Mouse (Mus musculus) embryonic facial prominence, embryonic 12.5 days (tissue): ENCODE measurements around the gene Pou2f1. TPM values are rescaled to one million over a fixed set of nuclear protein-coding genes. Genes with fewer than 3 reads are reported as not detected.

Experiments used
- ATAC-seq: fragments of 200-750 bp; cut with Nextera tagmentation; 2 replicates; pipeline ENCODE4 v1.8.0; 2017; ENCODE audit not compliant: insufficient number of reproducible peaks, insufficient read depth, low FRiP score, low TSS enrichment
- H3K27ac ChIP-seq: fragments of 300-500 bp; sonication (generic); 2 replicates; pipeline ENCODE4 v1.5.1; 2016; ENCODE audit warnings: mild to moderate bottlenecking
- H3K27me3 ChIP-seq: fragments of 300-500 bp; sonication (generic); 2 replicates; pipeline ENCODE4 v1.6.1; 2016; ENCODE audit warnings: mild to moderate bottlenecking, moderate library complexity
- H3K36me3 ChIP-seq: fragments of 300-500 bp; sonication (generic); 2 replicates; pipeline ENCODE4 v1.6.1; 2016; ENCODE audit warnings: mild to moderate bottlenecking
- H3K4me1 ChIP-seq: fragments of 300-500 bp; sonication (generic); 2 replicates; pipeline ENCODE4 v1.6.1; 2016
- H3K4me2 ChIP-seq: fragments of 300-500 bp; sonication (generic); replicated peaks from 2 replicates; pipeline ENCODE4 v1.6.1; 2016; ENCODE audit warnings: mild to moderate bottlenecking, moderate library complexity
- H3K4me3 ChIP-seq: fragments of 300-500 bp; sonication (generic); 2 replicates; pipeline ENCODE4 v1.5.1; 2016; ENCODE audit warnings: mild to moderate bottlenecking
- H3K9ac ChIP-seq: fragments of 300-500 bp; sonication (generic); 2 replicates; pipeline ENCODE4 v1.6.1; 2016; ENCODE audit warnings: mild to moderate bottlenecking, moderate library complexity
- H3K9me3 ChIP-seq: fragments of 300-500 bp; sonication (generic); 2 replicates; pipeline ENCODE4 v1.6.1; 2016; ENCODE audit warnings: mild to moderate bottlenecking, moderate library complexity
- whole genome bisulfite sequencing: fragments of 180-500 bp; shearing (Covaris S2); methylation state at CpG from one replicate; pipeline ENCODE4 v1.1.7; 2016; 5-methylcytosine and 5-hydroxymethylcytosine counted together
- polyA plus RNA-seq: library from polyadenylated mRNA; unstranded; fragments of >200 nt; fragmentation: Nextera tagmentation; extraction: Ambion mirVana; gene quantifications from 2 replicates; pipeline ENCODE4 v1.2.1, GENCODE M21; 2016

The Pou2f1 gene
- polyA plus RNA-seq, 1 experiment from 2014 or later, result 17.0 TPM

DNA sequence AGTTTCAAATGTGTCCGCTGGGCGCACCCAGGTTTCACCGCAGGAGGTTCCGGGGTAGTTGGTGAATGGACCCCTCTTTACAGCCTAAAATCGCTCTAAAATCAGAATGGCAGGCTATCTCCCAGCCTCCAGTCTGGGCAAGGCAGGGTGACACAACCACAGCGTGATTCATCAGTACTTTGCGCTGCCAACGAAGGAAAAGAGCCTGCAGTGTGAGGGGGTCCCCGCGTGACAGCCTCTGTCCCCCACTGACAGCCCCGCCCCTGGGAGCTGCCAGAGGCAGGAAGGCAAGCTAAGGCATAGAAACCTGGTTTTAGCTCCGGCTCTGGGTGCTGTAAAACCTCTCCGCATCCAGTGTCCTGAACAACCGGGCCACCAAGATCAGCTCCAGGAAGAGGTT, 157.1 kb downstream of the Pou2f1 start:
- peaks cover 33% of the 10 kb centered on the region for H3K27me3 ChIP-seq
- WGBS, result 8% methylated on average over 14 of the region's 14 CpGs
- peaks cover 10% of the 10 kb centered on the region for H3K4me1 ChIP-seq
- no peaks in the 10 kb centered on the region for H3K9me3 ChIP-seq
- ATAC-seq, result no peak
- H3K4me3 ChIP-seq, result peak overlapping the region; percentile 48
- peak overlapping the region; percentile 97 for H3K4me2 ChIP-seq
- H3K27ac ChIP-seq, result no peak overlapping the region
- peak overlapping the region; percentile 59 for H3K9ac ChIP-seq
- no peaks in the 10 kb centered on the region for H3K36me3 ChIP-seq

GRCm38 (mm10) chr1:165844956-165845355, 157.5 kb downstream of the Pou2f1 start:
- Histone ChIP-seq H3K4me3 (peak overlapping the region; percentile 48), H3K9ac (peak overlapping the region; percentile 59), H3K4me2 (peak overlapping the region; percentile 97), H3K4me1 (peaks cover 10% of the 10 kb centered on the region), H3K9me3 (no peaks in the 10 kb centered on the region), H3K27me3 (peaks cover 36% of the 10 kb centered on the region), H3K27ac (no peak overlapping the region), H3K36me3 (no peaks in the 10 kb centered on the region)
- peak; percentile 3; the same call in 1 of the 2 replicates for ATAC-seq
- WGBS, result 1% methylated on average over 24 of the region's 26 CpGs

- 2% methylated on average over 20 of the region's 20 CpGs for WGBS
- Histone ChIP-seq H3K27me3 (peaks cover 41% of the 10 kb centered on the region), H3K36me3 (no peaks in the 10 kb centered on the region), H3K27ac (no peak overlapping the region), H3K9me3 (no peaks in the 10 kb centered on the region), H3K4me1 (peaks cover 10% of the 10 kb centered on the region), H3K9ac (peak overlapping the region; percentile 59), H3K4me3 (peak overlapping the region; percentile 48), H3K4me2 (peak overlapping the region; percentile 97)
- ATAC-seq, result peak; percentile 72
These were observed 158.0 kb downstream of the Pou2f1 start for GRCm38 (mm10) chr1:165844466-165844951.

DNA sequence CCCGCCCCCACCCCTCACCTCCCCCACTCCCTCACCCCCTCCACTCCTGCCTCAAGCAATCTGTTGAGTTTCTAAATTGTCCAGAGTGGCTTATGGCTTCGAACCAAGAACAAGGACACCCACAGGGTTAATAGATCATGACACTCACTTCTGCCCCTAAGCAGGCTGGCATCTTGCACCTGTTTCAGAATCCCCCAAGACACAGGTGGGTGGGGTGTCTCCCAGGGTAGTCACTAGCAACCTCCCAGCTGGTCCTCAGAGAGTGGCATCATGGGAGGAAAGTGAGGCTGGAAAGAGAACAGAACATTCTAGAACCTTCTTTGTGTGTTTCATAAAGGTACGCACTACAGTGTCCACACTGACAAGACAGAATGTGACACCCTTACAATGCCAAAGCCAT, 158.9 kb downstream of the Pou2f1 start:
- no peak overlapping the region for H3K4me3 ChIP-seq
- no peaks in the 10 kb centered on the region for H3K36me3 ChIP-seq
- 57% methylated on average over 3 of the region's 3 CpGs for WGBS
- no peaks in the 10 kb centered on the region for H3K9me3 ChIP-seq
- H3K4me1 ChIP-seq, result peaks cover 10% of the 10 kb centered on the region
- H3K9ac ChIP-seq, result no peak overlapping the region
- H3K27ac ChIP-seq, result no peak overlapping the region
- peaks cover 41% of the 10 kb centered on the region for H3K27me3 ChIP-seq
- ATAC-seq, result no peak
- no peak overlapping the region for H3K4me2 ChIP-seq

DNA sequence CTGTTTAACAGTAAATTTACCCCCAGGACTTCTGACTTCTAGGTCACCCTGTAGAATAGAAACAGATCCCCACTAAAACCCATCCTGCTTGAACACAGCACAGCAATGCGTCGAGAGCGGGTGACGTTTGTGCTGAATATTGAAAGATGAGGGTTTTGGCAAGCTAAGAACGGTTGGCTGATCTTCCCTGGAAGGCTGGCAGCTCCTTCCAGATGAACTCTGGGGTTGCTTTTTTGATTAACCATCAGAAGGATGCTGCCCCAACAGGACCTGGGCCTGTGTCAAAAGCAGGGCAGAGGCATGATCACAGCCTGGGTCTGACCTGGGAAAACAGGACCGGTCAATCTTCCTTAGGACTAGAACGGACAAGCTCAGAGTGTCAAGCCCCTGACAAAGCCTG, 160.3 kb downstream of the Pou2f1 start:
- no peak for ATAC-seq
- Histone ChIP-seq H3K36me3 (no peaks in the 10 kb centered on the region), H3K9ac (no peak overlapping the region), H3K4me1 (peaks cover 18% of the 10 kb centered on the region), H3K27ac (no peak overlapping the region), H3K27me3 (peaks cover 41% of the 10 kb centered on the region), H3K9me3 (no peaks in the 10 kb centered on the region), H3K4me2 (no peak overlapping the region), H3K4me3 (no peak overlapping the region)
- 44% methylated on average over 7 of the region's 7 CpGs for WGBS

DNA sequence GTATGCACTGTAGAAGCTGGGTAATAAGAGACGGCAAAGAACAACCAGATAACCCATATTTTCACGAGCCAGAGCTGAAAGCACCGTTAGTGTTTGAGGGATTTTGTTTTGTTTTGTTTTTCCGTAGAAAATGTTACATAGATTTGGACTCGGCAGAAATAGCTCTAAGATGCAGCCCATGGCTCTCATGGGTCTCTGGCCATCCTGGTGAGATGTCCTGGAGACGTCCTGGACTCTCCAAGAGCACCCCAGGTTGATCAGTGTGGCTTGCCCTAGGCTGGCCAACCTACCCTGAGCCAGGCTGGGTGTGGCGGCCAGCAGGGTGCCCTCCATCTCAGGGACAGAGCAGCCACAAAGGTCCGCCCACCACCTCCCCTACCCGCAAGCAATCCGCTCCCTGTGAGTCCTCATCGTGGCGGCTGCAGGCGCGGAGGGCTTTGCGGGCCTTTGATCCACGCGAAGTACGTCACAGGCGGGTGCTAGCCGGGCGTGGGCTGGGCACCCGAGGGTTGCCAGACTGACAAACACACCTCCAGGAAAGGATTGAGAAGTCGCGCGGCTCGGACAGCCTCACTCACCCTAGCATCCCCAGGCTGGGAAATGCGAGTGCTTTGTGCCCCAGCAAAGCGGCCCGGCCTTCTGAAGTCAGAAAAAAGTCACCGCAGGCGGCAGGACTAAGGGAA, 161.8 kb downstream of the Pou2f1 start:
- Histone ChIP-seq H3K9ac (peak overlapping the region; percentile 55), H3K36me3 (no peaks in the 10 kb centered on the region), H3K27ac (no peak overlapping the region), H3K9me3 (no peaks in the 10 kb centered on the region), H3K4me2 (peak overlapping the region; percentile 79), H3K27me3 (peaks cover 34% of the 10 kb centered on the region), H3K4me3 (peak overlapping the region; percentile 35), H3K4me1 (peaks cover 31% of the 10 kb centered on the region)
- ATAC-seq, result no peak
- WGBS, result 7% methylated on average over 31 of the region's 31 CpGs

GRCm38 (mm10) chr1:165839201-165839600, 163.3 kb downstream of the Pou2f1 start:
- no peak for ATAC-seq
- Histone ChIP-seq H3K4me3 (no peak overlapping the region), H3K27me3 (peaks cover 23% of the 10 kb centered on the region), H3K27ac (no peak overlapping the region), H3K9me3 (no peaks in the 10 kb centered on the region), H3K4me2 (no peak overlapping the region), H3K4me1 (peaks cover 30% of the 10 kb centered on the region), H3K9ac (no peak overlapping the region), H3K36me3 (no peaks in the 10 kb centered on the region)
- 83% methylated on average over 4 of the region's 4 CpGs for WGBS

DNA sequence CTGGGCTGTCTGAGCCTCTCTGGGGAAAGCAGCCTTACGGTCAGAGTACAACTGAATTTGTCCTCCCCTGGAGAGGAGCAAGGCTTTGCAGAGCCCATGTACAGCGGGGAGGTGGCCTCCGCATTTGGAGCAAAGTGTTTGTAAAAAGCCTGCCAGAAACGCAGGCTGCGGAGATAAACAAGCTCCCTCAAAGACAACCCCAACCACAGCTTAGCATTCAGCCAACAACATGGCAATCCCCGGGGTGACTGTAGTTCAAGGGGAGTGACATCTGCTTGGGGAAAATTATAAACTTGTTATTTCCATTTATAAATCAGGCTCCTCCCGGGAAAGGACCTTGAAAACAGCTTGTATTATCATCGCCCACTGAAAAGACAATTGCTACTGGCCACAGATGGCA, 164.9 kb downstream of the Pou2f1 start:
- ATAC-seq, result no peak
- WGBS, result 27% methylated on average over 8 of the region's 8 CpGs

GRCm38 (mm10) chr1:165836461-165836860, 166.0 kb downstream of the Pou2f1 start:
- Histone ChIP-seq H3K9ac (no peak overlapping the region), H3K4me3 (no peak overlapping the region), H3K9me3 (no peaks in the 10 kb centered on the region), H3K36me3 (no peaks in the 10 kb centered on the region), H3K4me2 (0 out of 2 replicates have a peak overlapping the region, but pooled peaks have one; percentile 7), H3K27me3 (peaks cover 8% of the 10 kb centered on the region), H3K27ac (no peak overlapping the region), H3K4me1 (peaks cover 31% of the 10 kb centered on the region)
- 12% methylated on average over 6 of the region's 6 CpGs for WGBS
- ATAC-seq, result no peak

More for the DNA sequence above, 164.9 kb downstream of the Pou2f1 start:
- Histone ChIP-seq H3K4me1 (peaks cover 31% of the 10 kb centered on the region), H3K27ac (no peak overlapping the region), H3K4me3 (no peak overlapping the region), H3K9me3 (no peaks in the 10 kb centered on the region), H3K27me3 (peaks cover 14% of the 10 kb centered on the region), H3K4me2 (no peak overlapping the region), H3K9ac (no peak overlapping the region), H3K36me3 (no peaks in the 10 kb centered on the region)

GRCm38 (mm10) chr1:165834633-165834975, 167.9 kb downstream of the Pou2f1 start:
- Histone ChIP-seq H3K27ac (no peak overlapping the region), H3K4me1 (peaks cover 31% of the 10 kb centered on the region), H3K27me3 (peaks cover 2% of the 10 kb centered on the region; the same call in 1 of the 2 replicates), H3K9ac (no peak overlapping the region), H3K9me3 (no peaks in the 10 kb centered on the region), H3K4me3 (peak overlapping the region; percentile 9; the same call in 1 of the 2 replicates), H3K36me3 (no peaks in the 10 kb centered on the region), H3K4me2 (peak overlapping the region; percentile 36)
- WGBS, result 21% methylated on average over 12 of the region's 12 CpGs
- ATAC-seq, result no peak

DNA sequence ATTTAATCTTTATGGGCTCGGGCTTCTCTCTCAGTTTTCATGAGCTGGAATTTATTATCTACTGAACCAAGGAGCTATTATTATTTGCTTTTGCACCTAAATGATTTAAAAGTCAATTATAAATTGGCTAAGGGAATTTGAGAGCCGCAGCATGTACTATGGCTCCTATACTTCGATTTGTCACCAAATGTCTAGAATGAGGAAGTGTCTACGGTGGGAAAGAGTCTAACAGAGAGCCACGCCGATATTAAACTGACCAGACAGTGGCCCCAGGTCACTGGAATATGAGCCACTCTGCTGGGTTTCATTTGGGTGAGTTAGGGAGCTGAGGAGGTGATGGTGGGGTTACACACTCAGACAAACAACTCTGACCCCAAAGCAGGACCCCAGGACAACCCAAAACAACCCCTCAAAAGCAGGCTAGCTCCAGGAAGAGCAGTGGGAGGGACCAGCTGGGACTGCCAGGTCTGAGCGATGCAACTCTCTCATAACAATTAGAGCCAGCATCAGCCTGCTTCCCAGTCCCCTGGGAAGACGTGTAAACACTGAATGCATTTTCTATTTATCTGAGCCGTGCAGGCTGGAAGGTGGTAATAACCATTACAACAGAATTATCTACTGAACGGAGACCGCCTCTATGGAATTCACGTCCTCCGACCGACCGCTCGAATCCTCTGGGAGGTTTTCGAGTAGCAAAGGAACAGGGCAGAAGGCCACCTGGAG, 168.4 kb downstream of the Pou2f1 start:
- Histone ChIP-seq H3K9me3 (no peaks in the 10 kb centered on the region), H3K4me1 (peaks cover 31% of the 10 kb centered on the region), H3K4me3 (peak overlapping the region; percentile 9; the same call in 1 of the 2 replicates), H3K27me3 (no peaks in the 10 kb centered on the region), H3K9ac (no peak overlapping the region), H3K27ac (no peak overlapping the region), H3K36me3 (no peaks in the 10 kb centered on the region), H3K4me2 (peak overlapping the region; percentile 36)
- 13% methylated on average over 17 of the region's 17 CpGs for WGBS
- ATAC-seq, result no peak

- Histone ChIP-seq H3K9ac (no peak overlapping the region), H3K4me3 (no peak overlapping the region), H3K27me3 (no peaks in the 10 kb centered on the region), H3K9me3 (no peaks in the 10 kb centered on the region), H3K27ac (no peak overlapping the region), H3K4me2 (no peak overlapping the region), H3K36me3 (no peaks in the 10 kb centered on the region), H3K4me1 (peaks cover 31% of the 10 kb centered on the region)
- ATAC-seq, result no peak
- 31% methylated on average over 4 of the region's 4 CpGs for WGBS
These were observed 169.2 kb downstream of the Pou2f1 start for GRCm38 (mm10) chr1:165833244-165833643.
